Mouse (Mus musculus): Measurements from ENCODE around the gene F3. TPM values are rescaled to one million over a fixed set of nuclear protein-coding genes. Genes with fewer than 3 reads are reported as not detected.

Gene F3
- polyA plus RNA-seq, 1 experiment from 2014 or later, result 4.8 TPM

GRCm38 (mm10) chr3:121724553-121724952, 1.2 kb downstream of the F3 start:
- no peaks in the 10 kb centered on the region for H3K9me3 ChIP-seq (ENCODE audit: control insufficient read depth, low read length)
- ATAC-seq (ENCODE audit: low FRiP score), result no peak
- H3K36me3 ChIP-seq (ENCODE audit: control insufficient read depth, insufficient read depth, low read length), result no peaks in the 10 kb centered on the region
- no peak overlapping the region for H3K4me3 ChIP-seq (ENCODE audit: low read depth, low read length)
- no peak overlapping the region; the same call in 1 of the 2 replicates for H3K4me2 ChIP-seq
- no peak overlapping the region for H3K9ac ChIP-seq (ENCODE audit: low read length)
- no peak for DNase-seq (ENCODE audit: low spot score, missing footprints)
- H3K4me1 ChIP-seq (ENCODE audit: control insufficient read depth, insufficient read depth, low read length), result peaks cover 20% of the 10 kb centered on the region
- no peak overlapping the region for H3K27ac ChIP-seq (ENCODE audit: low read depth, low read length)
- 45% methylated on average over 12 of the region's 12 CpGs for WGBS
- H3K27me3 ChIP-seq (ENCODE audit: control insufficient read depth, insufficient read depth, low read length), result peaks cover 25% of the 10 kb centered on the region

- H3K27me3 ChIP-seq (ENCODE audit: control insufficient read depth, insufficient read depth, low read length), result peaks cover 25% of the 10 kb centered on the region
- 81% methylated on average over 10 of the region's 10 CpGs for WGBS
- H3K4me2 ChIP-seq, result no peak overlapping the region
Observed at GRCm38 (mm10) chr3:121725651-121726050, 2.3 kb downstream of the F3 start.

DNA sequence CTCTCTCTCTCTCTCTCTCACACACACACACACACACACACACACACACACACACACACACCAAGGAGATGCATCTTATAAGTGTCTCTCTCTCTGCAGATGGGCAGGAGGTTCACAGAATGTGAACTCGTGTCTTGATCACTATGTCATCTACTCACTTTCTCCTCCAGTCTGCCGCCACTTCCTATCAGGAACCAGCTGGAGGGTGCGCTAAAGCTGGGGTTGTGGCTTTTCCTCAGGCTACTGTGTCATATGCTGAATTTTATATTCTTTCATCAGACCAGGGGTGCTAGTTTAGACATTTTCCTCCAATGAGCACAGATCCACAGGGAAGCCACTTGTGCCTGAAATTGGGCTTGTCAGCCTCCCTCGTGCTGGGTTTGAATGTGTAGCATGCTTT, 6.3 kb downstream of the F3 start:
- Histone ChIP-seq H3K4me3 (ENCODE audit: low read depth, low read length) (no peak overlapping the region), H3K4me1 (ENCODE audit: control insufficient read depth, insufficient read depth, low read length) (no peaks in the 10 kb centered on the region), H3K9me3 (ENCODE audit: control insufficient read depth, low read length) (no peaks in the 10 kb centered on the region), H3K9ac (ENCODE audit: low read length) (no peak overlapping the region), H3K4me2 (no peak overlapping the region), H3K27ac (ENCODE audit: low read depth, low read length) (no peak overlapping the region), H3K27me3 (ENCODE audit: control insufficient read depth, insufficient read depth, low read length) (peaks cover 4% of the 10 kb centered on the region; the same call in 1 of the 2 replicates), H3K36me3 (ENCODE audit: control insufficient read depth, insufficient read depth, low read length) (no peaks in the 10 kb centered on the region)
- 79% methylated on average over 4 of the region's 4 CpGs for WGBS
- ATAC-seq (ENCODE audit: low FRiP score) (no peak), DNase-seq (ENCODE audit: low spot score, missing footprints) (no peak)

More at GRCm38 (mm10) chr3:121725651-121726050, 2.3 kb downstream of the F3 start:
- Histone ChIP-seq H3K9ac (ENCODE audit: low read length) (no peak overlapping the region), H3K36me3 (ENCODE audit: control insufficient read depth, insufficient read depth, low read length) (no peaks in the 10 kb centered on the region), H3K4me3 (ENCODE audit: low read depth, low read length) (no peak overlapping the region), H3K27ac (ENCODE audit: low read depth, low read length) (no peak overlapping the region), H3K4me1 (ENCODE audit: control insufficient read depth, insufficient read depth, low read length) (peaks cover 20% of the 10 kb centered on the region), H3K9me3 (ENCODE audit: control insufficient read depth, low read length) (no peaks in the 10 kb centered on the region)
- DNase-seq (ENCODE audit: low spot score, missing footprints), result no peak
- no peak for ATAC-seq (ENCODE audit: low FRiP score)

GRCm38 (mm10) chr3:121735542-121735941, 12.2 kb downstream of the F3 start:
- WGBS, result 59% methylated on average over 7 of the region's 7 CpGs
- Histone ChIP-seq H3K4me3 (ENCODE audit: low read depth, low read length) (no peak overlapping the region), H3K36me3 (ENCODE audit: control insufficient read depth, insufficient read depth, low read length) (no peaks in the 10 kb centered on the region), H3K27ac (ENCODE audit: low read depth, low read length) (no peak overlapping the region), H3K27me3 (ENCODE audit: control insufficient read depth, insufficient read depth, low read length) (no peaks in the 10 kb centered on the region), H3K4me1 (ENCODE audit: control insufficient read depth, insufficient read depth, low read length) (peaks cover 4% of the 10 kb centered on the region; the same call in 1 of the 2 replicates), H3K4me2 (no peak overlapping the region), H3K9ac (ENCODE audit: low read length) (no peak overlapping the region), H3K9me3 (ENCODE audit: control insufficient read depth, low read length) (no peaks in the 10 kb centered on the region)
- DNase-seq (ENCODE audit: low spot score, missing footprints) (no peak), ATAC-seq (ENCODE audit: low FRiP score) (no peak)

- H3K4me1 ChIP-seq (ENCODE audit: control insufficient read depth, insufficient read depth, low read length), result peaks cover 4% of the 10 kb centered on the region; the same call in 1 of the 2 replicates
- no peak overlapping the region for H3K27ac ChIP-seq (ENCODE audit: low read depth, low read length)
- ATAC-seq (ENCODE audit: low FRiP score), result peak; percentile 91
Observed at GRCm38 (mm10) chr3:121736025-121736744, 12.8 kb downstream of the F3 start.

GRCm38 (mm10) chr3:121737453-121737852, 14.1 kb downstream of the F3 start:
- peaks cover 4% of the 10 kb centered on the region; the same call in 1 of the 2 replicates for H3K4me1 ChIP-seq (ENCODE audit: control insufficient read depth, insufficient read depth, low read length)
- H3K36me3 ChIP-seq (ENCODE audit: control insufficient read depth, insufficient read depth, low read length), result no peaks in the 10 kb centered on the region
- no peak for DNase-seq (ENCODE audit: low spot score, missing footprints)
- H3K4me2 ChIP-seq, result no peak overlapping the region
- H3K27ac ChIP-seq (ENCODE audit: low read depth, low read length), result no peak overlapping the region
- H3K27me3 ChIP-seq (ENCODE audit: control insufficient read depth, insufficient read depth, low read length), result no peaks in the 10 kb centered on the region
- 27% methylated on average over 1 of the region's 1 CpGs for WGBS
- H3K9ac ChIP-seq (ENCODE audit: low read length), result no peak overlapping the region
- H3K9me3 ChIP-seq (ENCODE audit: control insufficient read depth, low read length), result no peaks in the 10 kb centered on the region
- no peak for ATAC-seq (ENCODE audit: low FRiP score)
- no peak overlapping the region for H3K4me3 ChIP-seq (ENCODE audit: low read depth, low read length)

More at GRCm38 (mm10) chr3:121736025-121736744, 12.8 kb downstream of the F3 start:
- H3K36me3 ChIP-seq (ENCODE audit: control insufficient read depth, insufficient read depth, low read length), result no peaks in the 10 kb centered on the region
- no peaks in the 10 kb centered on the region for H3K9me3 ChIP-seq (ENCODE audit: control insufficient read depth, low read length)
- H3K27me3 ChIP-seq (ENCODE audit: control insufficient read depth, insufficient read depth, low read length), result no peaks in the 10 kb centered on the region
- H3K9ac ChIP-seq (ENCODE audit: low read length), result no peak overlapping the region
- no peak overlapping the region for H3K4me3 ChIP-seq (ENCODE audit: low read depth, low read length)
- H3K4me2 ChIP-seq, result no peak overlapping the region
- DNase-seq (ENCODE audit: low spot score, missing footprints), result peak; percentile 94
- WGBS, result 36% methylated on average over 18 of the region's 18 CpGs

DNA sequence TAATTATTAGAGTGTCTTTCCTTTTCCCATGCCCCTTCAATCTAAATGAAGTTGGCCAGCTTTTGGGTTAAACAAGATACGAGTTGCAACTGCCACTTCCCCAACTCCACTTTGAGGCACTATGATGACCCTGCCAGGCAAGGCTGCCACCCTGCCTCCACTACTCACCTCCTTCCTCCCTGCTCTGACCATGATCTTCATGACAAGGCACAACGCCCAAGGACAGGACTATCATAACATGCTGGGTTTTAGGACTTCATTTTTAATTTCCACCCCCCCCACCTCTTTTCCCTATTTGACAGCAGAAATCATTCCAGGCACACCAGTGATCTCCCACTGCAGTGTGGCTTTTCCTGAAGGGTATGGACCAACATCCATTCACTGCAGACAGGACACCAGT, 14.6 kb downstream of the F3 start:
- ATAC-seq (ENCODE audit: low FRiP score) (no peak), DNase-seq (ENCODE audit: low spot score, missing footprints) (no peak)
- no peak overlapping the region for H3K4me3 ChIP-seq (ENCODE audit: low read depth, low read length)
- no peaks in the 10 kb centered on the region for H3K27me3 ChIP-seq (ENCODE audit: control insufficient read depth, insufficient read depth, low read length)
- H3K4me2 ChIP-seq, result no peak overlapping the region
- H3K9ac ChIP-seq (ENCODE audit: low read length), result no peak overlapping the region
- H3K27ac ChIP-seq (ENCODE audit: low read depth, low read length), result no peak overlapping the region
- H3K9me3 ChIP-seq (ENCODE audit: control insufficient read depth, low read length), result no peaks in the 10 kb centered on the region
- H3K4me1 ChIP-seq (ENCODE audit: control insufficient read depth, insufficient read depth, low read length), result peaks cover 4% of the 10 kb centered on the region; the same call in 1 of the 2 replicates
- WGBS, result 79% methylated on average over 2 of the region's 2 CpGs
- H3K36me3 ChIP-seq (ENCODE audit: control insufficient read depth, insufficient read depth, low read length), result no peaks in the 10 kb centered on the region

- Histone ChIP-seq H3K4me2 (no peak overlapping the region), H3K4me3 (ENCODE audit: low read depth, low read length) (no peak overlapping the region), H3K4me1 (ENCODE audit: control insufficient read depth, insufficient read depth, low read length) (peaks cover 4% of the 10 kb centered on the region; the same call in 1 of the 2 replicates), H3K27ac (ENCODE audit: low read depth, low read length) (no peak overlapping the region), H3K36me3 (ENCODE audit: control insufficient read depth, insufficient read depth, low read length) (no peaks in the 10 kb centered on the region), H3K9me3 (ENCODE audit: control insufficient read depth, low read length) (no peaks in the 10 kb centered on the region), H3K9ac (ENCODE audit: low read length) (no peak overlapping the region), H3K27me3 (ENCODE audit: control insufficient read depth, insufficient read depth, low read length) (no peaks in the 10 kb centered on the region)
- 81% methylated on average over 9 of the region's 9 CpGs for WGBS
- ATAC-seq (ENCODE audit: low FRiP score), result no peak
- DNase-seq (ENCODE audit: low spot score, missing footprints), result no peak
Observed at GRCm38 (mm10) chr3:121738742-121739342, 15.5 kb downstream of the F3 start.

DNA sequence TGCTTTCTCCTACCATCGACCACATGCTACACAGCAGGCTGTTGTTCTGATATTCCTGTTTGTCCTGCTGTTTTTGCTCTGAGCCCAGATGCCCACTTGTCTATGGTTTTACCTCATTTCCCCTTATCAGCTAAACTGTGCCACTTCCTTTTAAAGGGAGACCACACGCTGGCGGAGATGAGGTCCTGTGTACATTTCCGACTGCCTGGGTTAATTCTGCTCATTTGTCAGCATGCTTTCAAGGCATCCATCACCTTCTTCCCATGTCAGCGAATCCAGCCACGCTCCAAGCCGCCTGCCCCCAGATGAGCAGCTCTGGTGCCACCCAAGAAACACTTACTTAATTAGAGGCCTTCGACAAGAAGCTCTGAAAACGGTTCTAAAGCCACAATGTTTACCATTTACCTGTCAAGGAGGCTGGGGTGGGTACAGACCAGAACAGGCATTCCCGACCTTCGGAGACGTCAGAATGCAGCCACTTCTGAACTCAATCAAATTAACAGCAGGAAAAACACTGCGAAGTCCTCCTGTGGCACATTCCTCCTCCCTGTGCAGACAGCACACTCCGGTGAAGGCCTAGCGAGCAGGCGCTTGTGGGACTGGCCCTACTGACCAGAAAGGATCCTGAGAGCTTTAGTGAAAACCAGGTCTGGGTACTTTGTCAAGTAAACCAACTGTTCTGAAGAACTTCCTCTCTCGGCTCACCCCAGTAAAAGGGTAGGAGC, 16.3 kb downstream of the F3 start:
- Histone ChIP-seq H3K27ac (ENCODE audit: low read depth, low read length) (no peak overlapping the region), H3K27me3 (ENCODE audit: control insufficient read depth, insufficient read depth, low read length) (no peaks in the 10 kb centered on the region), H3K36me3 (ENCODE audit: control insufficient read depth, insufficient read depth, low read length) (no peaks in the 10 kb centered on the region), H3K9ac (ENCODE audit: low read length) (no peak overlapping the region), H3K4me3 (ENCODE audit: low read depth, low read length) (no peak overlapping the region), H3K4me2 (no peak overlapping the region), H3K9me3 (ENCODE audit: control insufficient read depth, low read length) (no peaks in the 10 kb centered on the region), H3K4me1 (ENCODE audit: control insufficient read depth, insufficient read depth, low read length) (peaks cover 4% of the 10 kb centered on the region; the same call in 1 of the 2 replicates)
- WGBS, result 74% methylated on average over 17 of the region's 17 CpGs
- DNase-seq (ENCODE audit: low spot score, missing footprints) (no peak), ATAC-seq (ENCODE audit: low FRiP score) (no peak)

Data from midbrain, embryonic 11.5 days (tissue).